ENCODE assay signal across 8 mouse cellular contexts in genomic region chr11:58979661-58980060, GRCm38 (mm10). TPM values are rescaled to one million over a fixed set of nuclear protein-coding genes. Genes with fewer than 3 reads are reported as not detected.
DNase-seq lines count a peak whose midpoint lies in the region; ATAC-seq and TF ChIP-seq lines count a peak whose summit lies in the region.

No protein-coding gene starts in this region.

- TF ChIP-seq CTCF in lung, adult 2 months (IDR thresholded peaks at IDR 0.05; ENCODE audit: insufficient read depth, low read length), result no peak

- no peaks in the 10 kb centered on the region for H3K9me3 ChIP-seq in heart, embryonic 11.5 days (replicated peaks; ENCODE audit: control insufficient read depth, low read length)
- H3K9me3 ChIP-seq in heart, embryonic 14.5 days (ENCODE audit: control insufficient read depth, low read length), result no peaks in the 10 kb centered on the region
- H3K9me3 ChIP-seq in stomach, embryonic 14.5 days (ENCODE audit: control insufficient read depth, low read depth, low read length), result no peaks in the 10 kb centered on the region

- intact Hi-C loops in heart, postnatal 36 days (cut with DNase I), result loop anchor here (2.0 to 5.0 kb wide), 2 partner anchors 23 to 132 kb away; partner anchors contain the start of gene Gm12258

- peaks cover 30% of the 10 kb centered on the region for H3K4me1 ChIP-seq in heart, embryonic 11.5 days (ENCODE audit: control insufficient read depth, insufficient read depth, low read length)
- H3K4me1 ChIP-seq in heart, embryonic 14.5 days (ENCODE audit: control insufficient read depth in 2 of 2, insufficient read depth in 2 of 2, low read length in 2 of 2), result peaks cover 39 to 59% of the 10 kb centered on the region in 2 experiments
- peaks cover 17% of the 10 kb centered on the region for H3K4me1 ChIP-seq in lung, adult 2 months (ENCODE audit: control insufficient read depth, insufficient read depth, low read length)
- peaks cover 17% of the 10 kb centered on the region for H3K4me1 ChIP-seq in stomach, embryonic 14.5 days (ENCODE audit: control insufficient read depth, insufficient read depth, low read length)

- ATAC-seq in heart, embryonic 11.5 days (replicated peaks; ENCODE audit: insufficient number of reproducible peaks, low FRiP score, low TSS enrichment), result no peak
- ATAC-seq in heart, embryonic 14.5 days (ENCODE audit: insufficient number of reproducible peaks, insufficient read depth, low FRiP score, low read depth), result no peak
- no peak for ATAC-seq in stomach, embryonic 14.5 days (ENCODE audit: insufficient number of reproducible peaks, insufficient read depth, low FRiP score, low read depth)

- peak overlapping the region; percentile 97 for H3K4me2 ChIP-seq in heart, embryonic 11.5 days
- H3K4me2 ChIP-seq in heart, embryonic 14.5 days (ENCODE audit: low read length), result peak overlapping the region; percentile 98
- peak overlapping the region; percentile 99 for H3K4me2 ChIP-seq in stomach, embryonic 14.5 days (replicated peaks; ENCODE audit: low read depth, low read length)

- H3K4me3 ChIP-seq in heart, embryonic 11.5 days (ENCODE audit: low read depth, low read length), result peak overlapping the region; percentile 99
- peak overlapping the region; percentile 87 to 92 for H3K4me3 ChIP-seq in heart, embryonic 14.5 days (ENCODE audit: control insufficient read depth in 1 of 2, insufficient read depth in 1 of 2, low read depth in 1 of 2, low read length in 2 of 2)
- peak overlapping the region; percentile 57 for H3K4me3 ChIP-seq in lung, adult 2 months (replicated peaks; ENCODE audit: extremely low read depth, low read depth, low read length)
- H3K4me3 ChIP-seq in stomach, embryonic 14.5 days (ENCODE audit: low read depth, low read length), result peak overlapping the region; percentile 96

- H3K36me3 ChIP-seq in heart, embryonic 11.5 days (ENCODE audit: control insufficient read depth, insufficient read depth, low read length), result 0 out of 2 replicates have a peak, but pooled peaks cover 2% of the 10 kb centered on the region
- peaks cover 36% of the 10 kb centered on the region for H3K36me3 ChIP-seq in heart, embryonic 14.5 days (ENCODE audit: control insufficient read depth, insufficient read depth, low read length)
- H3K36me3 ChIP-seq in stomach, embryonic 14.5 days (ENCODE audit: control insufficient read depth, insufficient read depth, low read length), result peaks cover 12% of the 10 kb centered on the region; the same call in 1 of the 2 replicates

- DNase-seq in heart, postnatal 36 days, result no peak
- peak; percentile 37 for DNase-seq in Muller cell, postnatal 12 days (ENCODE audit: inconsistent ontology term)
- DNase-seq in lung, adult 2 months, result no peak
- DNase-seq in B cell, adult 2 months, result no peak
- no peak for DNase-seq in cerebellum, adult 9-11 months

- 61% methylated on average over 7 of the region's 7 CpGs for WGBS in heart, embryonic 11.5 days (ENCODE audit: insufficient replicate concordance)
- WGBS in heart, embryonic 14.5 days, result 52% methylated on average over 7 of the region's 7 CpGs
- WGBS in lung, adult 2 months, result 35% methylated on average over 7 of the region's 7 CpGs
- 69% methylated on average over 7 of the region's 7 CpGs for WGBS in stomach, embryonic 14.5 days

- TF ChIP-seq POLR2A in lung, adult 2 months (IDR thresholded peaks at IDR 0.05; ENCODE audit: borderline replicate concordance, extremely low read depth, low read depth, low read length), result no peak

- peak overlapping the region; percentile 95 for H3K9ac ChIP-seq in heart, embryonic 11.5 days (ENCODE audit: low read depth, low read length)
- H3K9ac ChIP-seq in heart, embryonic 14.5 days (ENCODE audit: low read length), result peak overlapping the region; percentile 90
- H3K9ac ChIP-seq in stomach, embryonic 14.5 days (replicated peaks; ENCODE audit: low read depth, low read length), result peak overlapping the region; percentile 29

- no peaks in the 10 kb centered on the region for H3K27me3 ChIP-seq in heart, embryonic 11.5 days (ENCODE audit: control insufficient read depth, insufficient read depth, low read length)
- no peaks in the 10 kb centered on the region for H3K27me3 ChIP-seq in heart, embryonic 14.5 days (ENCODE audit: control insufficient read depth, insufficient read depth, low read length)
- no peaks in the 10 kb centered on the region for H3K27me3 ChIP-seq in stomach, embryonic 14.5 days (ENCODE audit: control insufficient read depth, insufficient read depth, low read length)

- H3K27ac ChIP-seq in heart, embryonic 11.5 days (ENCODE audit: low read depth, low read length), result no peak overlapping the region
- H3K27ac ChIP-seq in heart, embryonic 14.5 days (replicated peaks in 1 of 2; ENCODE audit: control insufficient read depth in 1 of 2, insufficient read depth in 1 of 2, low read depth in 2 of 2, low read length in 2 of 2), result peak overlapping the region; percentile 39 to 78; a peak in 3 of 4 replicates
- H3K27ac ChIP-seq in stomach, embryonic 14.5 days (ENCODE audit: low read length), result no peak overlapping the region

RNA-seq across cellular contexts. Expression of gene Trim11, which starts 1.8 kb away (rescaled TPM):
- 26.1 and 27.5 TPM in 2 replicates for polyA plus RNA-seq in heart, embryonic 11.5 days (2014; fragmentation: Nextera tagmentation; extraction: Ambion mirVana)
- total RNA-seq in heart, postnatal 36 days (2021), result 10 to 100 TPM; 14.5 TPM
- polyA plus RNA-seq in heart, embryonic 14.5 days (2014; fragmentation: Nextera tagmentation; extraction: Ambion mirVana), result 33.4 and 36.1 TPM in 2 replicates
- polyA plus RNA-seq in lung, adult 2 months (2012; rRNA removed), result 31.4 and 38.3 TPM in 2 replicates
- 18.1 and 20.3 TPM in 2 replicates for polyA plus RNA-seq in stomach, embryonic 14.5 days (2014; fragmentation: Nextera tagmentation; extraction: Ambion mirVana)

RNA-seq across cellular contexts. Expression of gene Hist3h2a, which starts 25.2 kb away (rescaled TPM):
- 22.5 and 23.3 TPM in 2 replicates for polyA plus RNA-seq in heart, embryonic 11.5 days (2014; fragmentation: Nextera tagmentation; extraction: Ambion mirVana)
- total RNA-seq in heart, postnatal 36 days (2021), result 10 to 100 TPM; 15.3 to 17.6 TPM
- polyA plus RNA-seq in heart, embryonic 14.5 days (2014; fragmentation: Nextera tagmentation; extraction: Ambion mirVana), result 34.0 and 40.8 TPM in 2 replicates
- 19.7 and 25.5 TPM in 2 replicates for polyA plus RNA-seq in lung, adult 2 months (2012; rRNA removed)
- 32.4 and 33.9 TPM in 2 replicates for polyA plus RNA-seq in stomach, embryonic 14.5 days (2014; fragmentation: Nextera tagmentation; extraction: Ambion mirVana)

RNA-seq across cellular contexts. Expression of gene Trim17, which starts 25.2 kb away (rescaled TPM):
- polyA plus RNA-seq in heart, embryonic 11.5 days (2014; fragmentation: Nextera tagmentation; extraction: Ambion mirVana), result 1.0 and 1.1 TPM in 2 replicates
- total RNA-seq in heart, postnatal 36 days (2021), result under 1 TPM; 0.11 to 0.16 TPM
- polyA plus RNA-seq in heart, embryonic 14.5 days (2014; fragmentation: Nextera tagmentation; extraction: Ambion mirVana), result 0.11 and 0.47 TPM in 2 replicates
- polyA plus RNA-seq in lung, adult 2 months (2012; rRNA removed), result 0.97 and 1.1 TPM in 2 replicates
- polyA plus RNA-seq in stomach, embryonic 14.5 days (2014; fragmentation: Nextera tagmentation; extraction: Ambion mirVana), result 0.20 and 0.62 TPM in 2 replicates

RNA-seq across cellular contexts. Expression of gene Hist3h2ba, which starts 30.9 kb away (rescaled TPM):
- 6.4 and 8.4 TPM in 2 replicates for polyA plus RNA-seq in heart, embryonic 11.5 days (2014; fragmentation: Nextera tagmentation; extraction: Ambion mirVana)
- total RNA-seq in heart, postnatal 36 days (2021), result 1 to 10 TPM; 2.2 to 2.5 TPM
- polyA plus RNA-seq in heart, embryonic 14.5 days (2014; fragmentation: Nextera tagmentation; extraction: Ambion mirVana), result 8.9 and 16.0 TPM in 2 replicates
- 0.62 and 2.4 TPM in 2 replicates for polyA plus RNA-seq in lung, adult 2 months (2012; rRNA removed)
- polyA plus RNA-seq in stomach, embryonic 14.5 days (2014; fragmentation: Nextera tagmentation; extraction: Ambion mirVana), result 31.2 and 32.5 TPM in 2 replicates

RNA-seq across cellular contexts. Expression of gene Rnf187, which starts 40.9 kb away (rescaled TPM):
- polyA plus RNA-seq in heart, embryonic 11.5 days (2014; fragmentation: Nextera tagmentation; extraction: Ambion mirVana), result 172 and 192 TPM in 2 replicates
- total RNA-seq in heart, postnatal 36 days (2021), result 100 to 1,000 TPM; 160 to 167 TPM
- polyA plus RNA-seq in heart, embryonic 14.5 days (2014; fragmentation: Nextera tagmentation; extraction: Ambion mirVana), result 208 and 213 TPM in 2 replicates
- polyA plus RNA-seq in lung, adult 2 months (2012; rRNA removed), result 190 and 269 TPM in 2 replicates
- polyA plus RNA-seq in stomach, embryonic 14.5 days (2014; fragmentation: Nextera tagmentation; extraction: Ambion mirVana), result 211 and 222 TPM in 2 replicates

Comparison
In these comparisons a context has a peak if more than half of its experiments do, and no peak if none do; other contexts are left out.
1. H3K27ac ChIP-seq: peak in heart, embryonic 14.5 days (2 of 2); none in heart, embryonic 11.5 days (single experiment) and stomach, embryonic 14.5 days (single experiment).
2. H3K9ac ChIP-seq: peak in every context shown above with its lines; median percentile 95 in heart, embryonic 11.5 days; 90 in heart, embryonic 14.5 days; 29 in stomach, embryonic 14.5 days.
3. Peak in every context shown above with its lines, with median percentiles within 50 percentile points of each other: H3K4me2 ChIP-seq and H3K4me3 ChIP-seq.